Mouse (Mus musculus) stomach, postnatal 0 days (tissue): ENCODE results near the gene 1700019N19Rik. TPM values are rescaled to one million over a fixed set of nuclear protein-coding genes. Genes with fewer than 3 reads are reported as not detected.

Source experiments
- ATAC-seq: fragments of 200-750 bp; cut with Nextera tagmentation; 2 replicates; pipeline ENCODE4 v1.8.0; 2017; ENCODE audit not compliant: low FRiP score, low TSS enrichment
- DNase-seq: peaks from one replicate; pipeline ENCODE4 v3.0.0-alpha.2; 2016; ENCODE audit warnings: low spot score
- H3K27ac ChIP-seq: fragments of 300-500 bp; sonication (generic); replicated peaks from 2 replicates; pipeline ENCODE4 v1.5.1; 2014; ENCODE audit warnings: mild to moderate bottlenecking, control low read depth
- H3K27me3 ChIP-seq: fragments of 300-500 bp; sonication (generic); 2 replicates; pipeline ENCODE4 v1.6.1; 2014; ENCODE audit warnings: low read length; ENCODE audit not compliant: control insufficient read depth, insufficient read depth
- H3K36me3 ChIP-seq: fragments of 300-500 bp; sonication (generic); 2 replicates; pipeline ENCODE4 v1.6.1; 2014; ENCODE audit warnings: low read length, mixed read lengths; ENCODE audit not compliant: control insufficient read depth, insufficient read depth
- H3K4me1 ChIP-seq: fragments of 300-500 bp; sonication (generic); replicated peaks from 2 replicates; pipeline ENCODE4 v1.6.1; 2014; ENCODE audit warnings: antibody characterized with exemption; ENCODE audit not compliant: control insufficient read depth, insufficient read depth
- H3K4me2 ChIP-seq: fragments of 300-500 bp; sonication (generic); replicated peaks from 2 replicates; pipeline ENCODE4 v1.6.1; 2014; ENCODE audit warnings: low read depth, mild to moderate bottlenecking, control low read depth, moderate library complexity
- H3K4me3 ChIP-seq: fragments of 300-500 bp; sonication (generic); 2 replicates; pipeline ENCODE4 v1.5.1; 2014; ENCODE audit warnings: low read depth, low read length, control low read depth
- H3K9ac ChIP-seq: fragments of 300-500 bp; sonication (generic); 2 replicates; pipeline ENCODE4 v1.6.1; 2014; ENCODE audit warnings: mild to moderate bottlenecking, low read length, control low read depth, mixed read lengths
- H3K9me3 ChIP-seq: fragments of 300-500 bp; sonication (generic); 2 replicates; pipeline ENCODE4 v1.6.1; 2016; ENCODE audit warnings: low read length; ENCODE audit not compliant: control insufficient read depth
- CTCF ChIP-seq: IDR thresholded peaks from 2 replicates; pipeline ENCODE4 v1.5.1; 2016; ENCODE audit warnings: antibody characterized with exemption, low read depth, mild to moderate bottlenecking, moderate library complexity
- EP300 ChIP-seq: optimal IDR thresholded peaks from 2 replicates; pipeline ENCODE3; 2016; ENCODE audit warnings: antibody characterized with exemption
- WGBS: fragments of 180-500 bp; shearing (Covaris S2); extraction: QIAGEN DNeasy Blood & Tissue Kit; methylation state at CpG from one replicate; pipeline ENCODE4 v1.1.7; 2014; 5-methylcytosine and 5-hydroxymethylcytosine counted together
- polyA plus RNA-seq: library from polyadenylated mRNA; unstranded; fragments of >200 nt; fragmentation: Nextera tagmentation; extraction: Ambion mirVana; gene quantifications from 2 replicates; pipeline ENCODE4 v1.2.1, GENCODE M21; 2015

Gene 1700019N19Rik
- polyA plus RNA-seq, 1 experiment from 2014 or later, result 0.10 TPM

DNA sequence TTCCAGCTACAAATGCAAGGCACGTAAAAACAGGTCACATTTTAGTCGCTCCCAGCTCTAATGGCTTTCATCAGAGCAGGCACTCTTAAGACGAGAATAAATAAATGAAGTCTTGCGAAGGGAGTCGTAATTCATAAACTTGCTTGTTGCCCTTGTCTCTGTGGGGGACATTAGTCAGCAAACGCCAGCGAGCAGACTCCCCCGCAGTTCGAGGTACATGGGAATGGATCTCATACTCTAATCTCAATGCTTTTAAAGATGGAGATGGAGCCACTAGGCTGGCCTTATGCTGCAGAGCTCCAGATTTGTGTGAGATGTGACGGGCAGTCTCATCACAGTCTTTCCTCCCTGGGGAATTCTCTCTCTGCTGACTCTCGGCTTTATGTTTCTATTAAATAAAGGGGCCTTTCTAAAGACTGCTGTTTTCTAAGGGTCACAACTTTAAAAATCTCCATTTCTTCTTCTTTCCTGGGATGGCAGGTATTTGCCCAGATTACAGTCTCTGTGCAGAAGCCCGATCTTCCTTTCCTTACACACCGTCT is 39.4 kb upstream of the 1700019N19Rik start:
- TF ChIP-seq CTCF (no peak), EP300 (no peak)
- WGBS, result 47% methylated on average over 13 of the region's 13 CpGs
- Histone ChIP-seq H3K4me3 (no peak overlapping the region), H3K9ac (no peak overlapping the region), H3K36me3 (no peaks in the 10 kb centered on the region), H3K4me1 (no peaks in the 10 kb centered on the region), H3K27ac (no peak overlapping the region), H3K9me3 (no peaks in the 10 kb centered on the region), H3K27me3 (no peaks in the 10 kb centered on the region), H3K4me2 (no peak overlapping the region)
- ATAC-seq (no peak), DNase-seq (no peak)

DNA sequence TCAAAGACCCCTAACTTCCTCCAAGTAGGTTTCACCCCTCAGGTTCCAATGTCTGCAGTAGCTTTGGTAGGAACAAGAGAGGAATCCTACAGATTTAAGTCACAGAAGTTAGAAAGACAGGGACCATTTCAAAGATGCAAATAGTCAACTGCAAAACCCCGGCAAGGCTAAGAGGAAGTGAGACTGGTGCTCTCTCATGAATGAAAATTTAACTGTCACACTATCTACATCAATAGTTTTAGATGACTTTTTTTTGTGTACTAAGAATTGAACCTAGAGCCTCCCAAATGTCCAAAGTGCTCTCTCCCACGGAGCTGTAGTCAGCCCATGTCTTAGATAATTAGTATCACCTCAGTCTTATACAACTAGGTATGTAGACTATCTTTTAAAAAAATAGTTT is 38.7 kb upstream of the 1700019N19Rik start:
- Histone ChIP-seq H3K9me3 (no peaks in the 10 kb centered on the region), H3K4me2 (no peak overlapping the region), H3K36me3 (no peaks in the 10 kb centered on the region), H3K27ac (no peak overlapping the region), H3K4me3 (no peak overlapping the region), H3K4me1 (no peaks in the 10 kb centered on the region), H3K9ac (no peak overlapping the region), H3K27me3 (no peaks in the 10 kb centered on the region)
- WGBS, result 74% methylated on average over 2 of the region's 2 CpGs
- TF ChIP-seq CTCF (no peak), EP300 (no peak)
- DNase-seq, result no peak
- ATAC-seq, result no peak

GRCm38 (mm10) chr19:58831280-58831922 is 37.1 kb upstream of the 1700019N19Rik start:
- TF ChIP-seq CTCF, result no peak
- no peak for TF ChIP-seq EP300
- Histone ChIP-seq H3K9me3 (no peaks in the 10 kb centered on the region), H3K27ac (no peak overlapping the region), H3K9ac (no peak overlapping the region), H3K27me3 (no peaks in the 10 kb centered on the region), H3K4me3 (no peak overlapping the region), H3K36me3 (no peaks in the 10 kb centered on the region), H3K4me2 (no peak overlapping the region), H3K4me1 (no peaks in the 10 kb centered on the region)
- ATAC-seq (no peak), DNase-seq (no peak)
- WGBS, result 82% methylated on average over 9 of the region's 9 CpGs

DNA sequence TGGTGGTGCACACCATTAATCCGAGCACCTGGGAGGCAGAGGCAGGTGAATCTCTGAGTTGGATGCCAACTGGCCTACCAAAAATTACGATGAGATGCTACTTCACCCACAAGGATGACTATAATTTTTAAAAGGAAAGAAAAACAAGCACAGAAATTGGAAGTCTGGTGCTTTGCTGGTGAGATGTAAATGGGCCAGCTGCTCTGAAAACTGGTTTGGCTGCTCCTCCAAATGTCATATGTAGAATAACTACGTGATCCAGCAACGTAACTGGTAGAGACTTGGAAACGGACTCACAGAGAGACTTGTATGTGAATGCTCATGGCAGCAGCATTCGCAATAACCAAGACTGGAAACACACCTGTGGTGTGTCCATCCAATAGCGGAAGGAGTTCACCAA is 35.9 kb upstream of the 1700019N19Rik start:
- Histone ChIP-seq H3K36me3 (no peaks in the 10 kb centered on the region), H3K4me1 (no peaks in the 10 kb centered on the region), H3K4me2 (no peak overlapping the region), H3K9ac (no peak overlapping the region), H3K4me3 (no peak overlapping the region), H3K27ac (no peak overlapping the region), H3K9me3 (no peaks in the 10 kb centered on the region), H3K27me3 (no peaks in the 10 kb centered on the region)
- 83% methylated on average over 7 of the region's 7 CpGs for WGBS
- DNase-seq, result no peak
- TF ChIP-seq EP300 (no peak), CTCF (no peak)
- no peak for ATAC-seq

DNA sequence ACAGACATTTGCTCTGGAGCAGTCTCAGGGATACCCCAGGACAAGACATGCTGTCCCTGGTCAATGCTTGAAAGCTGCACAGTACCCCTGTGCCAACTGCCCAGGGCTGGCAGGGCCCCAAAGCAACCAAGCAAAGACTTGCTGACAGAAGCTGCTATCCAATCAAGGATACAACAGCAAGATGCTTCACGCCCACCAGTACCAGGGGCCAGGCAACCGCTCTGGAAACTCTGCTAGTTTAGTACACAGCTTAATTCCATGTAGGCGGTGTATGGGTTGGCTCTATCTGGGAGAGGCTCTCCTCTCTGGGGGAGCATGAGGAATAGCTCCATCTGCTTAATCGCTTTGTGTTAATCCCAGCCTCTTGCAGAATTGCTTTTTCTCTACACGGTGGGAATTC is 35.3 kb upstream of the 1700019N19Rik start:
- DNase-seq, result no peak
- H3K36me3 ChIP-seq, result no peaks in the 10 kb centered on the region
- H3K4me1 ChIP-seq, result no peaks in the 10 kb centered on the region
- H3K27me3 ChIP-seq, result no peaks in the 10 kb centered on the region
- WGBS, result 70% methylated on average over 5 of the region's 5 CpGs
- TF ChIP-seq CTCF (no peak), EP300 (no peak)
- H3K27ac ChIP-seq, result no peak overlapping the region
- H3K4me2 ChIP-seq, result no peak overlapping the region
- no peak overlapping the region for H3K9ac ChIP-seq
- H3K9me3 ChIP-seq, result no peaks in the 10 kb centered on the region
- no peak for ATAC-seq
- H3K4me3 ChIP-seq, result no peak overlapping the region

DNA sequence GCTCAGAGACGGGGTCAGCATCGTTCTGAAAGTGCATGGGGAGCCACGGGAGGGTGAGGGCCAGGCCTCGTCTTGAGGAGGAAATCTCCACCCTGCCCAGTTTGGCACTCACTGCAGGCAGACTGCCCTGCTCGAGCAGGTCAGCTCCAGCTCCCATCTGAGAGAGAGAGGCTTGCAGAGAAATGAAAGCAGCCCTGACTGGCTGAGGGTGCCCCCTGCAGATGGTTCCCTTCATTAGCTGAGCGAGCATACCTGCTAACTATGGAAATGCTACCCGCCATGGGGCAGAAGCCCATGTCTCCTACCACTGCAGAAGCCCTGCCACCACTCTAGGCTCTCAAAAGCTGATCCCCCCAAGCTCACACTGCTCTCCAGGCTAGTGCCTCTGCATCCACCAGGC is 33.4 kb upstream of the 1700019N19Rik start:
- DNase-seq (no peak), ATAC-seq (no peak)
- H3K4me3 ChIP-seq, result no peak overlapping the region
- no peaks in the 10 kb centered on the region for H3K36me3 ChIP-seq
- H3K9me3 ChIP-seq, result no peaks in the 10 kb centered on the region
- no peaks in the 10 kb centered on the region for H3K4me1 ChIP-seq
- H3K9ac ChIP-seq, result no peak overlapping the region
- 63% methylated on average over 7 of the region's 7 CpGs for WGBS
- H3K4me2 ChIP-seq, result no peak overlapping the region
- H3K27me3 ChIP-seq, result no peaks in the 10 kb centered on the region
- TF ChIP-seq CTCF, result no peak; the same call in 1 of the 2 replicates
- no peak for TF ChIP-seq EP300
- no peak overlapping the region for H3K27ac ChIP-seq
